Mouse (Mus musculus) myocyte (in vitro differentiated cells): Measurements from ENCODE around the gene Myf5. TPM values are rescaled to one million over a fixed set of nuclear protein-coding genes. Genes with fewer than 3 reads are reported as not detected.
A peak's percentile ranks its signal among the peaks of the same experiment; 100 is the strongest.

ENCODE experiments used
- H3K27me3 ChIP-seq: one replicate; pipeline ENCODE4 v1.6.1; 2011; ENCODE audit not compliant: control insufficient read depth, insufficient read depth, insufficient read length
- H3K36me3 ChIP-seq: one replicate; pipeline ENCODE4 v1.6.1; 2011; ENCODE audit not compliant: control insufficient read depth, insufficient read depth
- H3K4me2 ChIP-seq: one replicate; pipeline ENCODE4 v1.6.1; 2011; ENCODE audit warnings: low read depth, control low read depth
- H3K4me3 ChIP-seq: one replicate; pipeline ENCODE4 v1.5.1; 2011; ENCODE audit warnings: mild to moderate bottlenecking, control low read depth, moderate library complexity
- H3K79me2 ChIP-seq: one replicate; pipeline ENCODE4 v1.6.1; 2011; ENCODE audit not compliant: control insufficient read depth, insufficient read depth
- H3ac ChIP-seq: one replicate; pipeline ENCODE4 v1.6.1; 2011; ENCODE audit not compliant: control insufficient read depth, insufficient read length
- CEBPB ChIP-seq: IDR thresholded peaks from 2 replicates; pipeline ENCODE4 v1.6.1; 2011; ENCODE audit warnings: mild to moderate bottlenecking, moderate library complexity; ENCODE audit not compliant: poor library complexity, insufficient read depth, severe bottlenecking
- E2F4 ChIP-seq: IDR thresholded peaks from one replicate; pipeline ENCODE4 v1.6.1; 2011; ENCODE audit warnings: mild to moderate bottlenecking, control low read depth, moderate library complexity; ENCODE audit not compliant: insufficient read depth
- MAX ChIP-seq: IDR thresholded peaks from one replicate; pipeline ENCODE4 v1.6.1; 2011; ENCODE audit warnings: low read depth, mild to moderate bottlenecking, control low read depth
- MYOD1 ChIP-seq, 3 experiments: IDR thresholded peaks; one replicate each; pipeline ENCODE4 v1.6.1; 2011; ENCODE audit warnings: control low read depth in 2 of 3, low read depth in 2 of 3, mild to moderate bottlenecking in 2 of 3, moderate library complexity in 1 of 3; ENCODE audit not compliant: insufficient read length in 2 of 3, control insufficient read depth in 1 of 3
- MYOG ChIP-seq, 3 experiments: IDR thresholded peaks; one replicate each; pipeline ENCODE4 v1.6.1; 2011; ENCODE audit warnings: control low read depth in 2 of 3, low read depth in 2 of 3, mild to moderate bottlenecking in 2 of 3; ENCODE audit not compliant: insufficient read length in 2 of 3, control insufficient read depth in 1 of 3, insufficient read depth in 1 of 3
- POLR2A ChIP-seq: IDR thresholded peaks from one replicate; pipeline ENCODE4 v1.6.1; 2011; ENCODE audit warnings: low read depth, mild to moderate bottlenecking, control low read depth, moderate library complexity; ENCODE audit not compliant: insufficient read length
- POLR2AphosphoS2 ChIP-seq: IDR thresholded peaks from one replicate; pipeline ENCODE4 v1.6.1; 2011; ENCODE audit warnings: low read depth, control low read depth; ENCODE audit not compliant: insufficient read length
- REST ChIP-seq: IDR thresholded peaks from one replicate; pipeline ENCODE4 v1.6.1; 2011; ENCODE audit warnings: mild to moderate bottlenecking, control low read depth, moderate library complexity; ENCODE audit not compliant: insufficient read depth, insufficient read length
- SRF ChIP-seq: IDR thresholded peaks from one replicate; pipeline ENCODE4 v1.6.1; 2011; ENCODE audit warnings: low read depth; ENCODE audit not compliant: control insufficient read depth, insufficient read length
- TCF12 ChIP-seq: IDR thresholded peaks from one replicate; pipeline ENCODE4 v1.6.1; 2011; ENCODE audit warnings: mild to moderate bottlenecking, control low read depth; ENCODE audit not compliant: poor library complexity, insufficient read depth, severe bottlenecking
- TCF3 ChIP-seq: IDR thresholded peaks from one replicate; pipeline ENCODE4 v1.6.1; 2011; ENCODE audit warnings: low read depth, control low read depth; ENCODE audit not compliant: insufficient read length
- USF1 ChIP-seq: IDR thresholded peaks from one replicate; pipeline ENCODE4 v1.6.1; 2011; ENCODE audit warnings: low read depth, mild to moderate bottlenecking, control low read depth, moderate library complexity
- polyA plus RNA-seq: library from polyadenylated mRNA; unstranded; fragments of >200 nt; fragmentation: generic; extraction: Trizol; gene quantifications from one replicate; pipeline ENCODE4 v1.2.1, GENCODE M21; 2012; ENCODE audit warnings: missing spikeins

Myf5 gene
- polyA plus RNA-seq, 1 experiment: 10.2 TPM

GRCm38 (mm10) chr10:107506397-107506796 lies 20.5 kb upstream of the Myf5 start:
- Histone ChIP-seq H3K27me3 (no peaks in the 10 kb centered on the region), H3ac (no peak overlapping the region), H3K36me3 (no peaks in the 10 kb centered on the region), H3K4me2 (no peak overlapping the region), H3K79me2 (no peaks in the 10 kb centered on the region), H3K4me3 (no peak overlapping the region)
- TF ChIP-seq MYOD1 (IDR thresholded peaks at IDR 0.05; ENCODE audit: control insufficient read depth in 1 of 3, insufficient read length in 2 of 3, low read depth in 2 of 3) (peak in 2 of 3 experiments; percentile 38 to 43), MYOG (IDR thresholded peaks at IDR 0.05; ENCODE audit: control insufficient read depth in 1 of 3, insufficient read depth in 1 of 3, insufficient read length in 2 of 3, low read depth in 2 of 3) (peak in 2 of 3 experiments; percentile 11 to 47), POLR2AphosphoS2 (no peak)

GRCm38 (mm10) chr10:107503430-107503829 lies 17.5 kb upstream of the Myf5 start:
- no peak overlapping the region for H3ac ChIP-seq
- H3K27me3 ChIP-seq: no peaks in the 10 kb centered on the region
- no peak overlapping the region for H3K4me3 ChIP-seq
- H3K79me2 ChIP-seq: no peaks in the 10 kb centered on the region
- no peaks in the 10 kb centered on the region for H3K36me3 ChIP-seq
- peak overlapping the region; percentile 43 for H3K4me2 ChIP-seq
- TF ChIP-seq CEBPB (peak; percentile 94), MAX (no peak)

GRCm38 (mm10) chr10:107502193-107502592 lies 16.3 kb upstream of the Myf5 start:
- TF ChIP-seq USF1: no peak
- no peak for TF ChIP-seq REST
- no peak for TF ChIP-seq POLR2AphosphoS2
- no peak for TF ChIP-seq MYOD1 (IDR thresholded peaks at IDR 0.05; ENCODE audit: control insufficient read depth in 1 of 3, insufficient read length in 2 of 3, low read depth in 2 of 3)
- no peak for TF ChIP-seq SRF
- TF ChIP-seq TCF3: no peak
- no peak for TF ChIP-seq MYOG (IDR thresholded peaks at IDR 0.05; ENCODE audit: control insufficient read depth in 1 of 3, insufficient read depth in 1 of 3, insufficient read length in 2 of 3, low read depth in 2 of 3)
- TF ChIP-seq MAX: no peak
- no peak for TF ChIP-seq TCF12
- Histone ChIP-seq H3K36me3 (no peaks in the 10 kb centered on the region), H3K27me3 (no peaks in the 10 kb centered on the region), H3ac (no peak overlapping the region), H3K79me2 (no peaks in the 10 kb centered on the region), H3K4me2 (peak overlapping the region; percentile 43), H3K4me3 (no peak overlapping the region)

- H3K79me2 ChIP-seq: no peaks in the 10 kb centered on the region
- peak overlapping the region; percentile 3 for H3K4me3 ChIP-seq
- no peak overlapping the region for H3ac ChIP-seq
- H3K4me2 ChIP-seq: peak overlapping the region; percentile 87
- TF ChIP-seq POLR2A: peak; percentile 29
- TF ChIP-seq TCF3: no peak
- peak; percentile 52 for TF ChIP-seq POLR2AphosphoS2
- no peak for TF ChIP-seq MAX
- TF ChIP-seq CEBPB: 0 out of 2 replicates have a peak, but pooled peaks have one; percentile 38
- H3K27me3 ChIP-seq: no peaks in the 10 kb centered on the region
- no peaks in the 10 kb centered on the region for H3K36me3 ChIP-seq
Measured at GRCm38 (mm10) chr10:107499656-107500055, 13.7 kb upstream of the Myf5 start.

GRCm38 (mm10) chr10:107496402-107496801 lies 10.5 kb upstream of the Myf5 start:
- Histone ChIP-seq H3K79me2 (peaks cover 4% of the 10 kb centered on the region), H3K27me3 (no peaks in the 10 kb centered on the region), H3K4me3 (no peak overlapping the region), H3K4me2 (no peak overlapping the region), H3K36me3 (no peaks in the 10 kb centered on the region), H3ac (no peak overlapping the region)
- TF ChIP-seq TCF12 (no peak), POLR2AphosphoS2 (no peak), CEBPB (no peak), MYOG (IDR thresholded peaks at IDR 0.05; ENCODE audit: control insufficient read depth in 1 of 3, insufficient read depth in 1 of 3, insufficient read length in 2 of 3, low read depth in 2 of 3) (no peak), E2F4 (no peak), TCF3 (no peak)

GRCm38 (mm10) chr10:107494568-107494967 lies 8.6 kb upstream of the Myf5 start, which contains the start of gene Myf6:
Myf6 (minus strand) TSS chr10:107494737.
- Histone ChIP-seq H3ac (no peak within 1 kb of the TSS), H3K4me3 (peak within 1 kb of the TSS; percentile 16), H3K36me3 (no peaks in the 10 kb centered on the region), H3K79me2 (peaks cover 16% of the 10 kb centered on the region), H3K4me2 (peak within 1 kb of the TSS; percentile 44), H3K27me3 (no peaks in the 10 kb centered on the region)
- TF ChIP-seq E2F4: no peak
- TF ChIP-seq USF1: no peak
